Mouse (Mus musculus) kidney, postnatal 14 days (tissue): ENCODE measurements at regions not wholly inside any gene's neighbourhood (a gene's known extent, or its start where the extent isn't known, plus 50 kb on each side); places are given as distances from the start of the nearest gene placed in this dataset.

ENCODE experiments used
- DNase-seq: peaks from one replicate; pipeline ENCODE4 v3.0.0; 2022; ENCODE audit warnings: mixed read lengths

DNA sequence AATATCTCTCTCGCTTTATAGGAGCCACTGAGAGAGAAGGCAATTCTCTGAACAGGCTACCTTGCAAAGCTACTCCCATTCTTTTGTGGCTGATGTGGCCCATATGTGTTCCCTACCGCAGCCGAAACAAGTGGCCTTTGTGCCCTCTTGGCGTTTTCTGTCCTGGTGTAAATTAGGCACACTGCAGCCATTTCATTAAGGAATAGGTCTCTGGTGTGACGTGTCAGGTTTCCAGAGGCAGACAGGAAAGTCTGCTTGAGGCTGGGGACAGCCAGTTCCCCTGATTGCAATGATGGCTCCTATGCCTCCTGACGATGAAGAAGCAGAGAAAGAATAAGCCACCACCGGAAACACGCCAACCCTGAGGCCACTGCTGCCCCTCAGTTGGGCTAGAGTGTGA is 59.3 kb upstream of the Bcor start:
- DNase-seq = no peak

DNA sequence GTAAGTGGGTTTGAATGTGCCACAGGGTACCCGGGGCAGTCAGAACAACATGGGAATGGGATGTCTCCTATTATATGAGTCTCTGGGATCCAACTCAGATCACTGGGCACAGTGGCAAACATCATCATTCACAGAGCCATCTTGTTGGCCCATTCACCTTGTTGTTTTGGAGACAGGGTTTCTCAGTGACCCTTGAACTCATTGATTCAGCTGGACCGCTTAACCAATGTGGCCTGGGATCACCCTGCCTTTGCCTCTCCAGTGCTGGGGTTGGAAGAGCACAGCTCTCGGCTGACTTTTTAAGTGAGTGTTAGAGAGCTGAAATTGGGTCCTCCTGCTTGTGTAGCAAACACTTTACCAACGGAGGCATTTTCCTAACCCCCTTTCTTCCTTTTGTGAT is 64.2 kb upstream of the Bcor start:
- no peak for DNase-seq

DNA sequence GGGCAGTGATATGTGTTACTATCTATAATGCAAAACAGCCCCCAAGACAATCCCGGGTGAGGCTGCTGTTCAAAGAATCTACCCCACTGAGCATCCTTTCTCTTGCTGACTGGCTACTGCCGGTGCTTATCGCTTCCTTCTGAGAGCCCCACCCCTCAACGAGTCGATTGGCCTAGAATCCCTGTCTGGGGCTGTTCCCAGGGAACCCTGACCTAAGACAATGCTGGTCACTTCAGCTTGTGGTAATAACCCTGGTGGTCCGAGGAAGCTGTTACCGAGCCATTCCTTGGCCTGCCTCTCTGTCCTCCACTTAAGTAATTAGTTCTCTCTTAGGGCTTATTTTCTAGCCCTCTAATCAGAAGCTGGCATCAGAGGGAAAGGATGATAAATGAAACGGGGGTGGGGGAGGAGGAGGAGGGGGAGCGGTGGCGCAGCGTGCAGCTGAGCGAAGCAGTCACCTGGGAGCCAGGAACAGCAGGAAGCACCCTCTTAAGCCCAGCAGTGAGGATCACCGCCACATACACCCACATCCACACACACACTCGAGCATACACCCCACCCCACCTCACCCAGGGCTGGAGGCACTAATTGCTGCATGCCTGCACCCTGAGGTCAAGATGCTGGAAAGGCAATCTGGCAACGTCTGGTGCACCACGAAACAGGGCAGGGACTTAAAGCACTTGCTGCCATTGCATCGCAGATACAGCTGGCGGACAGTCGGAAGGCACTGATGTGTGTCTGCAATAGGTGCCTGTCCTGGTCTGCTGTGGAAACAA is 65.1 kb upstream of the Bcor start:
- DNase-seq = no peak

DNA sequence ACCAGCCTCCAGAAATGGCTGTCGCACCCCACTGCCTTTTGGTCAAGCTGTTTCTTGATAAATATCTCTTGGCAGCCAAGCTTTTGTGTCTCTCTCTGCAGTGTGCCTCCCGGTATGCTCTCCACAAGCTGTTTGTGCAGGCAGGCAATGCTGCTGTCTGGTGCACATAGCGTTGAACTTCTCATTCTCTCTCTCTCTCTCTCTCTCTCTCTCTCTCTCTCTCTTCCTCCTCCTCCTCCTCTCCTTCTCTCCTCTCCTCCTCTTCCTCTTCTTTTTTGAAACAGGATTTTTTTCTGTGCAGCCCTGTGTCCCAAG is 65.7 kb upstream of the Bcor start:
- DNase-seq = no peak

DNA sequence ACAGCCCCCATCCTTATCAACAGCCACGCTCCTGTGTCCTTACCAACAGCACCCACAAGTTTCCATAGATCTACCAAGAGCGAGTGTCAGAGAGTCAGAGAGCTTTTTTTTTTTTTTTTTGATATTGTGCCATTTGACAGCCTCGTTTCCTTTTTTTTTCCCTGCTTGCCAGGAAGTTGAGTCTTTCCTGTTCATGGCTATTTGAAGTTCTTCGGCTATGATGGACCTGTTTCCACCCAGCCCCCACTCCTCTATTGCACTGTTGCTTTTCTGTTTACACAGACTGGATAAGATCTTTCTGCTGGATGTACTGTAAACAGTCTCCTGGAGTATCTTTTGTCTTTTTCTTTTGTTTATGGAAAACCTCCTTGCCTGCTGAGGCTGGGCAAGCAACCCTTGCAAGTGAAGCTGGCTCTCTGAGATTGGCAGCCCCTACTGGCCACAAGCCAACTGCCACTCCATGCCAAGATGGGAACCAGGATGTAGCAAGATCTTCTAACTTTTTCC is 80.4 kb upstream of the Bcor start:
- peak; percentile 47 for DNase-seq

DNA sequence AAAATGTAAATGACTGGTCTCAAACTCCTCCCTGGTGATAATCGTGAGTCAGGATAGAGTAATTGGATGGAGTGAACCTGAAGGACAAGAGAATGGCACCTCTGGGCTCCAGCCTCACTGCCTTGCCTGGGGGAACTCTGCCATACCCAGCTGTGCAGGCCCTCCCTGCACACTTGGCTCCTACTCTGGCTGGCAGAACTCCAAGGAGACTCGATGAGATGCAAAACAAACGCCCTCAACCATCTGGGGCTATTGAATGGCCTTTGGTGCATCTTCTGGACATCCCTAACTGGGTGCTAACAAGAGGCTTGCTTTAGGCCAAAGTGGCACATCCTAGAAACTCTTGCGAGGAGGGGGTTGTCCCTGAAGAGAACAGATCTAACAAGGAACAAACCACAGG is 81.6 kb upstream of the Bcor start:
- peak; percentile 12 for DNase-seq

DNA sequence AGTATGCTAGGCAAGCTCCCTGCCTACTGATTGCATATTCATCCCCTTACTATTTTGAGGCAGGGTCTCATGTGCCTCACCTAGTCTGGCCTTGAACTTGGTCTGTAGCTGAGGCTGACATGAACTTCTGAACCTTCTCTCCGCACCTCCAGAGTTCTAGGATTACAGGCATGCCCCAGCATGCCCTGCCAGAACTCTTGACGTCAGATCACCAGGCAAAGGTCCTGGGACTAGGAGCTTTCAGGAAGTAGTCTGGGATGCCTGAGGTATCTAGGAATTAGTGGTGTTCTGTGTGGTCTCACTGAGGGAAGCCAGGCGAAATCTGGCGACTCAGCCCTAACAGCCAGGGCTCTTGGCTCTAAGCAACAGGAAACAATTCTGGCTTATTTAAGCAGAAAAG is 88.9 kb upstream of the Bcor start:
- peak; percentile 7 for DNase-seq

DNA sequence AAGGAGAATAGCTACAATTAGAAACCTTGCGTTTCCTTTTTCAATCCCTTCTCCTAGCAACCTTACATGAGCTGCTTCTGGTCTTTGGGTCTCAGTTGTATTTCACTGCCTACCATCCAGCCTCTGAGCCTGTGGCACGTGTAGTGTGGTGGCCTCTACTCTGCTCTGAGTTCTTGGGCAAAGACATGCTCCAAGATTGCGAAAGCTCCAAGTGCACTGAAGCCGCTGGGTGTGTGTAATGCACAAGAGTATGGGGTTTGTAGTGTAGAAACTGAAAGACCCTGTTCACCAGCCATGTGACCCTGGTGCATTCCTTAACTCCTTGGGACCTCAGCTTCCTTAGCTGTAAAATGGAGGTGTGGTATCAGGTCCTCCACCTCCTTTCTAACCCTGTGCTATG is 89.8 kb upstream of the Bcor start:
- no peak for DNase-seq

DNA sequence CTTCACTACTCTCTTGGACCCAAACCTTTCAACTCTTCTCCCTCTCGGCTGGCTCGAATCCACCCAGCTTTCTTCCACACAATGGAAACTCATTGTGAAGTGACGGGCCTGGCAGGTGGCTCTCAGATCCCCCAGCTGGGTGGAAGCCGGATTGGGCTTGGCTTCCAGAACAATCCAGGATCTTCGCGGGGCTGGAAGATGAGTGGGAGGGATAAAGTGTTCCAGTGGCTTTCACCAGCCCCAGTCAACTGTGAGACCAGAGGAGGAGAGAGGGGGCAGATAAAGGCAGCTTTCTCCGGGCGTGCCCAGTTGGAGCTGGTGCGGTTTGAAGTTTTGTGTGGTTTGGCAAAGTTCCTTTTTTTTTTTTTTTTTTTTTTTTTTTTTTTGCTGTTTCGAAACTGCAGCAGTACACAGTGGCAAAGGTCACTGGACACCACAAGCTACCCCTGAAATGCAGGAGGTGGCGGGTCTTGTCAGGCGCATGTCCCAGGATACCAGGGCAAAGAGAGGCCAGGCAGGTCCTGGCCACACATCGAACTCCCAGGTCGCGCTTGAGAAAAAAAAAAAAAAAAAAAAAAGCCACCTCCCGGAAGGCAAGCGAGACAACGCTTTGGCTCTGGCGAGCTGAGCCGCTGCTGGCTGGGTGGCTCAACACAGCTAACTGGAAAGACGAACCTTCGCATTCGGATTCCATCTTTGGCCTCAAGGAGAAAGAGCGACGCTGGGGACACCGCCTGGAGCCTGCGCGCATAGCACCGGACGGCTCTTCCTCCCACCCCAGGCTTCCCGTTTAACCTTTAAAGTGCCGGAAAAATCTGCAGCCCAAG is 91.9 kb upstream of the Bcor start:
- peak; percentile 72 for DNase-seq

DNA sequence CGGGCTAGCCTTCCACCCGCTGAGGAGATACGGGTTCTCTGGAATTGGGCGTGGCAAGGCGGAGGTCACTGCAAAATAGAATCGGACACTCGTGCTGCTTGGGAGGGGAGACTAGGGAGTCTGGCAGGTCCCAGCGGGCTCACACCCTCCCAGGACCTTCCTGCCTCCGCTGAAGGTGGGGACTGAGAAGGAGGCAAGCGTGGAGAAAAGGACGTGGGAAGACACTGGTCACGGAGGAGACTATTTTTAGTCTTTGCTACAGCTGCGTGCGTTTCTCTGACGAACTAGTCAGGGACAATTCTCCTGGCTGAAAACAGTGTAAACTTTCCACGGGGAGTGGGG is 92.5 kb upstream of the Bcor start:
- DNase-seq = no peak

DNA sequence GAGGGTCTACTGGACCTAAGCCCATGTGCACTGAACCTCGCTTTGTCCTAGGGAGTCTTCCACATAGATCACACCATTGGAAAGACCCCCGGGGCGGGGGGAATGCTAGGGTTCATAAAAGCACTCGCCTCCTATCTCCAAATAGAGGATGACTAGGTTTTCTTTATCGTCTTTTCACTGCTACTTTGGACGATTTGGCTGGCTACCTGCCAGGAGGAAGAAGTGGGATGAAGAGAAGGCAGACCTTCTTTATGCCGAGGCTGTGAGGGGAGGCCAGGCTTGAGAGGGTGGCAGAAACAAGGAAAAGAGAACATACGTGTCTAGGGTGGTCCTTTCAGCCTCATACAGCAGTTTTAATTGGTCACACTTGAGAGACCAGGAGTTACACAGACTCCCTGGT is 96.6 kb upstream of the Bcor start:
- no peak for DNase-seq

DNA sequence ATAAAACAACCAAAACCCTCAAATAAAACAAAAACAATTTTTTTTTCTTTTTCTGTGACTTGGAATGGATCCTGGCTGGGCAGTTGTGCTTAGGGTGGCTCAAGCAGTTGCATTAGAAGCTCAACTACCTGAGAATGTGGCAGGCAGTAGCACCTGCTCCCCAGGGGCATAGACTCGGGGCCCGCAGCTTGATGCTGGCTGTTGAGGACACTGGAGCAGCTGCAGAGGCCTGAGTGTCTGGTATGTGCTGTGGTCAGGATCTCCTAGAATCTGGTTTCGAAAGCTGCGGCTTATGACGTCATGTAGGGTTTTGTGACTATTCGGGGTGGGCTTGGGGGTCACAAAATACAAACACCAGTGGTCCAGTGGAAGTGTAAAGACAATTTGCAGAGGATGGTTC is 103.7 kb upstream of the Bcor start:
- DNase-seq = no peak

DNA sequence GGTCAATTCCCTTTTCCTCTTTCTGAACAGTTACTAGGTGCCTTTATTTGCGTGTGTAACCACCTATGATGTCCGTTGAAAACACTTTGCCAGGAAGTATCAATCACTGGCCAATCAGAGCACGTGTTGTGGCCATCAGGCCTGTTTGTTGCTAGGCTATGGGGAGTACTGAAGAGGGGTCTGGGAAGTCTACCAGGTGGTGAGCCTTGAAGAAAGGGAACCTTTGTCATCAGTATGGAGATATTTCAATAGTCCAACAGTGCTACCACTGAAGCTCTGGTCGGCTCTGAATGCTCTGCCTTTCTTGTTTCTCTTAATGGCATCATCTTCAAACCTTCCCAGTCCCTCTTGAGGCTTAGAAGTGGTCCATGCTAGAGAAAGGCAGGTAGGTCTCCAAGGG is 124.6 kb upstream of the Bcor start:
- no peak for DNase-seq

DNA sequence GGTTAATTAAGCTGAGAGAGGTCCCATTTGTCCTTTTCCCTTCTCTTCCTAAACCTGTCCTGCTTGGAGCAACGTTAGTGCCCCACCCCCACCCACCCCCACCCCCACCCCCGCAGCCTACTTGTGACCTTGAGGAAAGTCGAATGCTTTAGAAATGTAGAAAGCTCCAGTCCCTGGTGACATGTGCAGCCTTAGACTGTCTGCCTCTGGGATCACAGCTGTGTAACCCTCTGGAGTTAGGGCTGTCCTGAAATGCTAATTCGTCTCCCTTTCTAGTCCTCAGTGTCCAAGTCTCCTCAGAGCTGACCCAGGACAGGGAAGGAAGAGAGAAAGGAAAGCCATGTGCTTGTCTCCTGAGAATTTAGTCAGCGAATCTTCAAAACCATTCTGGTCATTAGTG is 125.0 kb upstream of the Bcor start:
- DNase-seq = no peak

DNA sequence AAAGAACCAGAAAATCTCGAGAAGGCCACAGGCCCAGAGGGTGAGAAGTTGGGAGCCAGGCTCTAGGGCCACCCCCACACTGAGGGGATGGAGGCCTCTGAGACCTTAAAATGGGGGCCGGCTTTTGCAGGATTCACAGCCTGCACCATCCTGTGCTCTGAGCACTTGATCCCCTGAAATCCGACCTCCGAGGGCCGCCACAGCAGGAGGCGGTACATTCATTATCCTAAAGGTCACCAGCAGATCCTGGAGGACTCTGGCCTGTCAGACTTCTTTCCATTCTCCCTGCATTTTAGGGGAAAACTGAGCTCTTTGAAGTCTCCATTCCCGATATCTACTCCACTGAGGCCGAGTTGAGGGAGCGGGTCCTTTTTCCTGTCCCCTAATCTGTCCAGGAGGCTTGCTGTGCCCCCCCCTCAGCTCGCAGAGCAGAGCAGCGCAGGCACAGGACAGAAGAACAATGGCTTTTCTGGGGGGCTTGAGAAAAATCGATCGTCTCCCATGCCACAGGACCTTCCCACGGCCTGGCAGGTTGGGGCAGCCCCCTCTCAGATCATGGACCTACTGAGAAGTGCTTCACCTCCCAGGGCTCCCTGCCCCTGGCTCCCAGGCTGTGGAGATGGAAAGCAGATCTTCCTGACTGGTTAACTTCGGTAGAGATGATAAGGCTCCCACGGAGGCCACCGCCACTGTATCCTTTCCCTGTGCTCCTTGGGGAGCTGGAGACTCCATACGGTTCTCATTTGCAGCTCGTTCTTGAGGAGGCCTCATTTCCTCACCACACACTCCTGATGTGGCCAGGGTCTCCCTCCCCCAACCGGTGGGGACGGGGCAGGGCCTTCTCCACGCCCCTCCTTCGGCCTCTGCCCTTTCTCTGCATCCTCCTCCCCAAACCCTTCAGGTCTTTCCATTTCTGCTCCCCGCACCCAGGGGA is 126.1 kb upstream of the Bcor start:
- DNase-seq = no peak

DNA sequence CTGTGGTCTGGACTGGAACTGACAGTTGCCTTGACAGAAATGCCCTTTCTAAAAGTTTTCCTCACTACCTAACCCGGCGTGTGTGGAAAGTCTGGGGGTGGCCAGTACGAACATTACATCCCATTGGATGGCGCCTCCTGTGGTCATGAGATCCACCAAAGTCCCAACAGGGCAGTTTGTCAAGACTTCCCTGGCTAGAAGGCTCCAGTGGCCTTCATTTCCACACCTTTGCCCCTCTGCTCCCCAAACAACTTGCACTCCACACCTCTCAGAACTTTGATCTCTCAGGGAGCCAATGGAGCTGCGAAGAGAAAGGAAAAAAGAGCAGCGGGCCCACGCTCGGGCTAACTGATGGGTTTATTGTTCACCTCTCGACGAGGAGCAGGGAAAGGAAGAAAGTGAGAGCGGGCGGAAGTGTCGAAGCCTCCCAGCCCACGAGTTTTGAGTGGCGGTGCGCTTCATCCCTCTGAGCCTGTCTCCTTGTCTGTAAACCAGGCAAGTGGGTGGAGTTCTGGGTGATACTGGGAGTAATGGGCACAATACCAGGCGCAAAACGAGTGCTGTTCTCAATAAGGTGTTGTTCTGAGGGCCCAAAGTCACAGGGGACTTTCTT is 126.9 kb upstream of the Bcor start:
- no peak for DNase-seq

DNA sequence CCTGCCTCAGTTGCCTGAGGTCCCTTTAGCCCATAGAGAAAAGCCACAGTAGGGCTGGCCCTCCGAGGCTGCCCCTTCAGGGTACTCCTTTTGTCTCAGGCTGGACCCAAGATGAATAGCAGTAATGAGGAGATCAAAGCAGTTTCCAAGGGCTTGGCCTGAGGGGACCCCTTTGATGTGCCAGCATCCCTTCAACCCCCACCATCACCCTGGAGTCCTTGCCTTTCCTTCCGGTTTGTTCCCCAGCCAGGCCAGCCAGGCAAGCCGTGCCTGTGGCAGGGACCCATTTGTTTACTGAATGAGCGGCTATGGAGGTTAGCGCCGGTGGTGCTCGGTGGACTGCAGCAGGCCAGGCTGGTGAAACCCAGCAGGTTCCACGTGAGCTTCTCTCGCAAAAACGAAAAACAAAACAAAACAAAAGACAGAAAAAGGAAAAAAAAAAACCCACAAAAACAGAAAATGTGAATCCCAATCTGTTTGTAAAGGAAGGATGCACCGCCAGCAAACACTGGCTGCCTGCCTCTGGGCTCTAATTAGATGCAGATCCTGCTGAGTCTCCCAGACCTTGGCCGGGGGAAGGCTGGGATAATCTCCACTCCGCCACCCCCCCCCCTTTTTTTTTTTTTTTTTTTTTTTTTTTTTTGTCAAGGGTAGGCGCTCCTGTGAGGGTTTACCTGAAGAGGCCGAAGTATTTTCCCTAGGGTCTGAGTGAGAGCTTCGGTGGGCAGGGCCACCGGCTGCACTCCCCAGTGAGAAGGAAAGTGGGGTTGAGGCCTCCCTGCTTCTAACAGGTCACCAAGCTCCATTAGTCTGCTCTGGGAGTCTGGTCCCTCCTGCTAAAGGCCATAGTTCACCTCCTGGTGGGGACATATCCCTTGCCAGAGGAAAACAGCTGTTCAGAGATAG is 127.8 kb upstream of the Bcor start:
- DNase-seq = peak; percentile 14

DNA sequence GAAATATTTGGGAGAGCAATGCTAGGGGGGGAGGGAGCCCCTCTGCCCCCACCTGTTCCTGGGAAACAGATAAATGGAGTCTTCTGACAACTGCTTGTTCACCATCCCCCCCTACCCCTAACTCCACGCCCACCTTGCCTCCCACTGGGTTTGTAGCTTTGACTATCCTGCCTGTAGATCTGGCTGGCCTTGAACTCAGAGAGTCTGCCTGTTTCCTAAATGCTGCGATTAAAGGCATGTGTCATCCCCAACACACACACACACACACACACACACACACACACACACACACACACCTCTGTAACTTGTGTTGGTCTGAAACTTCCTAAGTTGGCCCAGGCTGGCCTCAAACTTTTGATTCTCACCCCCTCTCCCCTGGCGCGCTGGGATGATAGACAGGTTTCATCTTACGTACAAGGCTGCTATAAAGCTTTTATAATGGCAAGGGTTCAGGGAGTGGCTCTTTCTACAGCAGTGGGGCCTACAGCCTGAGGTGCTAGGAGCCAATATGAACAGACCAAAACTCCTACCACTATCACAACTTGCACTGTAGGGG is 128.5 kb upstream of the Bcor start:
- DNase-seq = no peak

DNA sequence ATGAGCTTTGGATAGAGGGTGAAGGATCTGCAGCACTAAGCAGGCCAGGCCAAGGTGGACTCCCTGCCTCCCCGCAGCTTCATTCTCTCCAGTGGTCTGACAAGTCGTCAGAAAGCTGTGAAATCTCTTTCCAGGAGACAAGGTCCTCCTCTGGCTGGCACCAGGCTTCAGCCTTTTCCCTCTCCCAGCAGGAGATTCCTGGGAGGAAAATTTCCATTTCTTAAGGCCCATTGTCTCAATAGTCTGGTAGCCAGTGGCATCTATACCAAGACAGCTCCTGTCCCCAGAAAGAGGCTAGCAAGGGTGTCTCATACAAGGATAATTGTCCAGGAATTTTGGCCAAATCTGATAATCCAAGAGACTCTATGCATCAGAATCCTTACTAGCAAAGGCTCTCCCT is 133.0 kb upstream of the Bcor start:
- DNase-seq = no peak

DNA sequence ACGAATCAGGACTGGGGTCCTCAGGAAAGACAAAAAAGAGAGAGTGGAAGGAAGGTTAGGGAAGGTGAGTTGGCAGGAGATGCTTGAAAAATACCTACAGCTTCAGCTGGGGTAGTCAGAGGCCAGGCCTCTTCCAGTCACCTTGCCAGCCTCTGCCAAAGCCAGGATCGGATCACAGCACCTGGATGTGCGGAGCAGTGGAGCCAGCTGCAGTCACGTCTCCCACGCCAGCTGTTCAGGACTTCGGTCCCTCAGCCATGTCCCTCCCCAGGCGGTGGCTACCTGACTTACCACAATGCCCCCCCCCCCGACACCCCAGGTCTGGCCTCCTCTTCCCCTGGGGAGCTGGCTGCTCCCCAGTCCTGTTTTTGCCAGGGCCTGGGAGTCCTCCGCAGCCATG is 134.3 kb upstream of the Bcor start:
- DNase-seq = no peak

DNA sequence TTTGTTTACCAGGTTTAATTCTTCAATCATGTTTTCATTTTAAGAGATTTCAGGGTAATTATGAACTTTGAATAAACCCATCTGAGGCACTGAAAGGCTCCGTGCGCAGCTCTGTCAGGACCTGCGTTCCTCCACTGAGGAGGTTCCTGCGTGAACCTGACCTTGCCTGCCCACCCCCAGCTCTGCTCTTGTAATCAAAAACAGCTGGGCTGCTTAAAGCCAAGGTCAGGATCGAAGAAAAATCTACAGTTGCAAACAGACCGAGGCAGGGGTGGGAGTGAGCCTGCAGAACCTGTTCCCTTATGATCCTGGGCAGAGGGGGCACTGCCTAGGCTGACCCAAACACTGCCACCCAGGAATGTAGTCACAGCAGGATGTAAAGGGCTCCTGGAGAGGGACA is 134.8 kb upstream of the Bcor start:
- no peak for DNase-seq
